In the genomic region with DNA sequence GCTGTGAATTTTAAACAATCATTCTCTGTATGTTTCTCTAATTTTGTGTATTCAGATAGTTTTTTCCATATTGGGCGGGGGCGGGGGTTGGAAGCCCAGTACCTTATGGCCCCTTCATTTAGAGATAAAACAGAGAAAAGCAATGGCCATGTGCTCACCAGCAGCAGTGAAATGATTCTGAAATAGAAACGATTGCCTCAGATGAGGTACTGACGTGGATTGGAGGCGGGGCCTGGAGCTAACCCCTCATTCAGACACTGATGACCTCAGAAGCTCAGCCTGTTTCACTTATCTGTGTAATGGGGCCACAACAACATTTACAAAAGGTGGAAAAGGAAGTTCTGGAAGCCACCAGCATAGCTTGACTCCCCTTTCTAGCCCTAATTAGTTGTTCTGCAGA, we compare ENCODE assay signal across 11 mouse cellular contexts.
DNase-seq lines count a peak whose midpoint lies in the region; ATAC-seq lines count a peak whose summit lies in the region.
"Had no signal": no experiment of that assay in that cellular context is flagged by ENCODE, and none has a peak within 500 bp of the region (broad histone marks: within the 10 kb centered on the region; RNA-seq: fewer than 3 reads in every experiment).

No protein-coding gene starts in this region.

- ATAC-seq in hindbrain, embryonic 12.5 days (ENCODE audit: low FRiP score): peak; percentile 62
- ATAC-seq in intestine, embryonic 16.5 days: no peak

- H3K27ac ChIP-seq in embryonic facial prominence, embryonic 10.5 days (replicated peaks): 0 out of 2 replicates have a peak overlapping the region, but pooled peaks have one; percentile 79
- peak overlapping the region; percentile 82 for H3K27ac ChIP-seq in hindbrain, embryonic 12.5 days
- no peak overlapping the region for H3K27ac ChIP-seq in intestine, embryonic 16.5 days (ENCODE audit: low read length)

- no peak overlapping the region; the same call in 1 of the 2 replicates for H3K4me2 ChIP-seq in hindbrain, embryonic 12.5 days (replicated peaks)
- no peak overlapping the region for H3K4me2 ChIP-seq in intestine, embryonic 16.5 days (ENCODE audit: low read depth, low read length)

- DNase-seq in WW6 (ENCODE audit: low read depth, low spot score): peak; percentile 26
- DNase-seq in embryonic facial prominence, embryonic 10.5 days (ENCODE audit: low spot score): peak; percentile 41
- DNase-seq in neural tube, embryonic 10.5 days (ENCODE audit: extremely low spot score, low spot score): peak; percentile 60
- no peak for DNase-seq in urinary bladder, postnatal 25 days (ENCODE audit: low spot score)
- DNase-seq in heart, adult 18-20 months: no peak
- DNase-seq: adrenal gland, postnatal 10 days; liver; thymus, adult 18-20 months had no signal

- H3K36me3 ChIP-seq in embryonic facial prominence, embryonic 10.5 days (replicated peaks): no peaks in the 10 kb centered on the region
- no peaks in the 10 kb centered on the region for H3K36me3 ChIP-seq in hindbrain, embryonic 12.5 days
- H3K36me3 ChIP-seq in intestine, embryonic 16.5 days (ENCODE audit: control insufficient read depth, insufficient read depth, low read length): no peaks in the 10 kb centered on the region

- 14% methylated on average over 5 of the region's 5 CpGs for WGBS in embryonic facial prominence, embryonic 10.5 days
- 8% methylated on average over 5 of the region's 5 CpGs for WGBS in hindbrain, embryonic 12.5 days
- 42% methylated on average over 5 of the region's 5 CpGs for WGBS in intestine, embryonic 16.5 days

- H3K4me1 ChIP-seq in embryonic facial prominence, embryonic 10.5 days: peaks cover 59% of the 10 kb centered on the region
- peaks cover 51% of the 10 kb centered on the region for H3K4me1 ChIP-seq in hindbrain, embryonic 12.5 days
- peaks cover 5% of the 10 kb centered on the region for H3K4me1 ChIP-seq in intestine, embryonic 16.5 days (ENCODE audit: control insufficient read depth, insufficient read depth, low read length)

- H3K9me3 ChIP-seq in embryonic facial prominence, embryonic 10.5 days: no peaks in the 10 kb centered on the region
- no peaks in the 10 kb centered on the region for H3K9me3 ChIP-seq in hindbrain, embryonic 12.5 days (replicated peaks)
- H3K9me3 ChIP-seq in intestine, embryonic 16.5 days (ENCODE audit: control insufficient read depth, low read length): no peaks in the 10 kb centered on the region

- no peak overlapping the region for H3K4me3 ChIP-seq in embryonic facial prominence, embryonic 10.5 days
- no peak overlapping the region for H3K4me3 ChIP-seq in hindbrain, embryonic 12.5 days
- H3K4me3 ChIP-seq in intestine, embryonic 16.5 days (ENCODE audit: low read length): no peak overlapping the region
- H3K4me3 ChIP-seq: erythroblast, embryonic 14.5 days had no signal

- peaks cover 87% of the 10 kb centered on the region for H3K27me3 ChIP-seq in embryonic facial prominence, embryonic 10.5 days (replicated peaks; ENCODE audit: low read depth, poor library complexity, severe bottlenecking)
- H3K27me3 ChIP-seq in hindbrain, embryonic 12.5 days: peaks cover 7% of the 10 kb centered on the region
- H3K27me3 ChIP-seq in intestine, embryonic 16.5 days (replicated peaks; ENCODE audit: control insufficient read depth, insufficient read depth, low read length): peaks cover 5% of the 10 kb centered on the region; the same call in 1 of the 2 replicates

- no peak overlapping the region for H3K9ac ChIP-seq in hindbrain, embryonic 12.5 days
- no peak overlapping the region for H3K9ac ChIP-seq in intestine, embryonic 16.5 days (ENCODE audit: low read depth, low read length)

Comparison
In these comparisons a context has a peak if more than half of its experiments do, and no peak if none do; other contexts are left out.
1. DNase-seq: peak in WW6 (single experiment), embryonic facial prominence, embryonic 10.5 days (single experiment) and neural tube, embryonic 10.5 days (single experiment); none in urinary bladder, postnatal 25 days (single experiment) and heart, adult 18-20 months (0 of 2).